Mouse (Mus musculus) liver, embryonic 15.5 days (tissue): ENCODE measurements around the gene Tnfsf13. TPM values are rescaled to one million over a fixed set of nuclear protein-coding genes. Genes with fewer than 3 reads are reported as not detected.
A peak's percentile ranks its signal among the peaks of the same experiment; 100 is the strongest.

Experiments
- ATAC-seq: fragments of 200-750 bp; cut with Nextera tagmentation; 2 replicates; pipeline ENCODE4 v1.8.0; 2017; ENCODE audit warnings: moderate number of reproducible peaks, mild to moderate bottlenecking, moderate library complexity; ENCODE audit not compliant: insufficient read depth
- H3K27ac ChIP-seq: fragments of 300-500 bp; sonication (generic); replicated peaks from 2 replicates; pipeline ENCODE4 v1.5.1; 2015; ENCODE audit warnings: mild to moderate bottlenecking, inconsistent platforms
- H3K27me3 ChIP-seq: fragments of 300-500 bp; sonication (generic); 2 replicates; pipeline ENCODE4 v1.6.1; 2015; ENCODE audit warnings: mild to moderate bottlenecking, inconsistent platforms
- H3K36me3 ChIP-seq: fragments of 300-500 bp; sonication (generic); replicated peaks from 2 replicates; pipeline ENCODE4 v1.6.1; 2015; ENCODE audit warnings: moderate library complexity, mild to moderate bottlenecking, inconsistent platforms
- H3K4me1 ChIP-seq: fragments of 300-500 bp; sonication (generic); replicated peaks from 2 replicates; pipeline ENCODE4 v1.6.1; 2015; ENCODE audit warnings: inconsistent platforms
- H3K4me2 ChIP-seq: fragments of 300-500 bp; sonication (generic); 2 replicates; pipeline ENCODE4 v1.6.1; 2015; ENCODE audit warnings: moderate library complexity, mild to moderate bottlenecking, inconsistent platforms
- H3K4me3 ChIP-seq: fragments of 300-500 bp; sonication (generic); replicated peaks from 2 replicates; pipeline ENCODE4 v1.5.1; 2015; ENCODE audit warnings: mild to moderate bottlenecking, inconsistent platforms
- H3K9ac ChIP-seq: fragments of 300-500 bp; sonication (generic); 2 replicates; pipeline ENCODE4 v1.6.1; 2015; ENCODE audit warnings: moderate library complexity, mild to moderate bottlenecking, inconsistent platforms
- H3K9me3 ChIP-seq: fragments of 300-500 bp; sonication (generic); replicated peaks from 2 replicates; pipeline ENCODE4 v1.6.1; 2016; ENCODE audit warnings: inconsistent platforms
- WGBS: fragments of 180-500 bp; shearing (Covaris S2); methylation state at CpG from one replicate; pipeline ENCODE4 v1.1.7; 2015; ENCODE audit warnings: mixed read lengths; ENCODE audit not compliant: insufficient replicate concordance; 5-methylcytosine and 5-hydroxymethylcytosine counted together
- polyA plus RNA-seq: library from polyadenylated mRNA; unstranded; fragments of >200 nt; fragmentation: Nextera tagmentation; extraction: Ambion mirVana; gene quantifications from 2 replicates; pipeline ENCODE4 v1.2.1, GENCODE M21; 2015

Tnfsf13 gene
- polyA plus RNA-seq, 1 experiment from 2014 or later, result 0.15 TPM

DNA sequence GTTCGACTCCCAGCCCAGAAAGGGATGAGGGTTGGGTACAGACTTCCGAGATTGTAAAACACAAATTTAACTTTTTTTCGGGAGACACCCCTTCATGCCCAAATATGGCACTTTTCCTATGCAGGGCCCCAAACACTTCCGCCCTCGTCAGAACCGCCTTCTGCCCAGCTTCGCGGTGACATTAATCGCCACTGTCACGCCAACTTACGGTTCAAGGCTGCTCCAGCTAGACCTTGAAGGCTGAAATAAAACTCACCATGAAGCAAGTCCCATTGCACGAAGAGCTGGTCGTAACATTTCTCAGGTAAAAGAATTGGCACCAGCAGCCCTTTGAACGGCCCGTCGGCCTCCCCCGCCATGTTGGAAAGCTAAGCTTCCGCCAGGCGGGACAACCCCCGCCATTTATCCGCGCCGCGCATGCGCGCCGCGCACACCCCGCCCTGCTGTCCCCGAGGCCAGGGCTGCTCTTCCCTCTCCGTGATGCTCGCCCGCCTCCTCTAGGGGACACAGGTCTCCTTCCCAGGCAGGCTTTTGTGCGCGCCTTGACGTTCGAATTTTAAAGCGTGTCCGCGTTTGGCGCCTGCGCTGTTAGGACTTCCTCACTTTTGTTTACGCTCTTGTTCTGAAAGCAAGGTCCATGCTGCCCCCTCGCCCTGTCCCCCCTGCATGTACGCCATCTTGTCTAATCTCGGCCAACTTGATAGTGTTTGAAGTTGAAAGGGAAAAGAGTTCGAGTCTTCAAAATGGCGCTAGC is 23.2 kb downstream of the Tnfsf13 start, which contains the start of gene Mpdu1:
Mpdu1 (minus strand) TSS at position 430 of the 754 bp plus-strand sequence.
- WGBS, result under 1% methylated on average over 48 of the region's 48 CpGs
- Histone ChIP-seq H3K9ac (peak within 1 kb of the TSS; percentile 61), H3K27ac (peak within 1 kb of the TSS; percentile 94), H3K4me1 (peaks cover 49% of the 10 kb centered on the region), H3K9me3 (no peaks in the 10 kb centered on the region), H3K4me3 (peak within 1 kb of the TSS; percentile 70), H3K36me3 (peaks cover 64% of the 10 kb centered on the region), H3K4me2 (peak within 1 kb of the TSS; percentile 81), H3K27me3 (no peaks in the 10 kb centered on the region)
- ATAC-seq, result peak; percentile 93

DNA sequence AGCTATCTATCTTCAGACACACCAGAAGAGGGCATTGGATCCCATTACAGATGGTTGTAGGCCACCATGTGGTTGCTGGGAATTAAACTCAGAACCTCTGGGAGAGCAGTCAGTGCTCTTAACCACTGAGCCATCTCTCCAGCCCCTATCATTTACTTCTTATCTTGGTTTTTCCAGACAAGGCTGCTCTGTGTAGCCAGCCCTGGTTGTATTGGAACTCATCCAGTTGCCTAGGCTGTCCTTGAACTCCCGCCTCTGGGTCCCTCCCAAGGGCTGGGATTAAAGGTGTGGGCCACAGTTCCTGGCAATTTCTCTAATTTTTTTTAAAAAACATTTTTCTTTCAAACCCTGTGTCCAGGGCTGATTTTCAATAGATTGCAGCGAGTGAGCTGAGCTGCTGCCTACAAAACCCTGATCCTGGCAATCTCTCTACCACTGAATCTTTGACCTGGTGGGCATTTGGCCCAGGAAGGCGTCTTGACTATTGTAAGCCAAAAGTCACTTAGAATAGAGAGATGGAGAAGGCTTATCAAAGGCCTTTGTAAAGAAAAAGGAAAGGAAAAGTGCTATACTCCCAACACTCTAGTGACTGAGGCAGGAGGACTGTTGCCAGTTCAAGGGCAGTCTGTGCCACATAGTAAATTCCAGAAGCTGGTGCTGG is 24.2 kb downstream of the Tnfsf13 start:
- no peak for ATAC-seq

DNA sequence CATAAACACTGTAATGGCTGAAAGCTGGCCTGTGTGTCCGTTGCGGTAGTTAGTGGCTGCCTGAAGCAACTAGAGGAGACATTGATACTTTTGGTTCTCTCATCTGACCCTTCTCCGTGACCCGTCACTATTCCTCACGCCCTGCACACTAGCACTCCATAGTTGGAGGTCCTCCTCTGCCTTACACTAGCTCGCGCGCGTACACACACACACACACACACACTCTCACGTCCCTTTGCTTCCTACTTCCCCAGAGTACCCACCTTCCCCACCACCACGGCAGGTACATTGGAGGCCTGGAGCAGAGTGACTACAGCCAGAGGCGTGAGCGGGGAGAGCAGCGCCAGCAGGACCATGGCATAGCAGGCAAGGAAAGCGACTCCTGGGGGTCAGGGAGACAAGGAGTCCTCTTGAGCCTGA is 28.1 kb downstream of the Tnfsf13 start:
- no peak overlapping the region for H3K27ac ChIP-seq
- H3K36me3 ChIP-seq, result peaks cover 71% of the 10 kb centered on the region
- H3K4me2 ChIP-seq, result no peak overlapping the region
- ATAC-seq, result no peak
- WGBS, result 80% methylated on average over 15 of the region's 15 CpGs
- no peaks in the 10 kb centered on the region for H3K9me3 ChIP-seq
- H3K4me1 ChIP-seq, result peaks cover 57% of the 10 kb centered on the region
- no peak overlapping the region for H3K9ac ChIP-seq
- H3K27me3 ChIP-seq, result no peaks in the 10 kb centered on the region
- no peak overlapping the region for H3K4me3 ChIP-seq

More for the DNA sequence above, 24.2 kb downstream of the Tnfsf13 start:
- Histone ChIP-seq H3K4me2 (peak overlapping the region; percentile 81), H3K9me3 (no peaks in the 10 kb centered on the region), H3K4me3 (peak overlapping the region; percentile 70), H3K4me1 (peaks cover 57% of the 10 kb centered on the region), H3K9ac (peak overlapping the region; percentile 61), H3K27me3 (no peaks in the 10 kb centered on the region), H3K27ac (peak overlapping the region; percentile 94), H3K36me3 (peaks cover 64% of the 10 kb centered on the region)
- 46% methylated on average over 3 of the region's 3 CpGs for WGBS

DNA sequence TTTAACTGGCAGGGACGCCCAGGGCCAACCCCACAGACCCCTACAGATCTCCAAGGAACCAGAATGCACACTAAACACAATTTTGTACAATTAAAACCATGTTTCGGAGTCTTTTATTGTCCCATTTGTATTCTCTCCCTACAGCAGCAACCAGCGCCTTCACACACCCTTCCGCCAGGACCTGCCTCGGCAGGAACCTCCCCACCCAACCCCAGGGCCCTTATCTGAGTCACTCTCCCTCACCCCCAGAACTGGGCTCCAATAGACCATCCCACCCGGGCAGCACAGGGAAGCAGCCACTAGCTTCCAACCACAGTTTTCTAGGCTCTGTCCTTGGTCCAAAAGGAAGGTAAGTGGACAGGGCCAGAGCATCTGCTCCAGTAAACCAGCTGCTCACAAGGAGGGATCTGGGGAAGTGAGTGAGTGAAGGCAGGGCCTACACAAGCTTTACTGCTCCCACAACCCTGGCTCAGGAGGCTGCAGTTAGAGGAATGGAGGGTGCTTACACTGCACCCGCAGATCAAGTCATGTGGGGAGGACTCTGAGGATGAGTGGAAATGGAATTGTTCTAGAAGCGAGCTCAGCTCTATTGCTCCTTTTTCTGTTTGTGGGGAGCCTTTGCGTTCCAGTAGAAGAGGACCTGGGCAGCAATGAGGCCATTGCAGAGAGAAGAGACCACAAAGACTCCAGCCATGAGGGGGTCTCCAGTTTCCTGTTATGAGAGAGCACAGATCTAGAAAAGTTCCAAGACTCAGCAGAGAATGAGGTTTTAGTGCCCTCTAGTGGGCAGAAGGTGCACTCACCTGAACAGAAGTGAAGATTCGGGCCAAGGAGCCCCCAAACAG is 28.7 kb downstream of the Tnfsf13 start:
- Histone ChIP-seq H3K27me3 (no peaks in the 10 kb centered on the region), H3K9ac (no peak overlapping the region), H3K27ac (0 out of 2 replicates have a peak overlapping the region, but pooled peaks have one; percentile 1), H3K4me3 (no peak overlapping the region), H3K4me1 (peaks cover 55% of the 10 kb centered on the region), H3K4me2 (no peak overlapping the region), H3K9me3 (no peaks in the 10 kb centered on the region), H3K36me3 (peaks cover 78% of the 10 kb centered on the region)
- WGBS, result 54% methylated on average over 10 of the region's 10 CpGs
- 0 out of 2 replicates have a peak, but pooled peaks have one; percentile 14 for ATAC-seq

DNA sequence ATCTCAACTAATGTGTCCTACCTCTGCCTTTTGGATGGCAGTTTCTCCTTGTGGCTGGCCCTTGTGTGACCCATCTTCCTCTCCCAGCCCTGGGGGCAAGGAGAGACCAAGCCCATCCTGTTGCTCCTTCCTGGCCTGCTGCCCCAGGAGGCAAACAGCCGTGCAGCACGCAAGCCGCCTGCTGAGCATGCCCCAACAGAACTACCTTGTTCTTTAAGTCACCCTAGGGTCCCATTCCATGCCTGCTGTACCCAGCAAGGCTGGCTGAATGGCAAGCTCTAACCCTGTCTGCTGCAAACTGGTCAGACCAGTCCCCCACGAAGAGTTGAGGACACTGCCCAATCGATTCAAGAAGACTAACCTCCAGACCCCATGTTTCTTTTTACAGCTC is 29.5 kb downstream of the Tnfsf13 start:
- Histone ChIP-seq H3K27ac (no peak overlapping the region), H3K9me3 (no peaks in the 10 kb centered on the region), H3K36me3 (peaks cover 86% of the 10 kb centered on the region), H3K9ac (no peak overlapping the region), H3K4me2 (no peak overlapping the region), H3K4me3 (no peak overlapping the region), H3K27me3 (no peaks in the 10 kb centered on the region), H3K4me1 (peaks cover 48% of the 10 kb centered on the region)
- 71% methylated on average over 5 of the region's 5 CpGs for WGBS
- no peak for ATAC-seq

DNA sequence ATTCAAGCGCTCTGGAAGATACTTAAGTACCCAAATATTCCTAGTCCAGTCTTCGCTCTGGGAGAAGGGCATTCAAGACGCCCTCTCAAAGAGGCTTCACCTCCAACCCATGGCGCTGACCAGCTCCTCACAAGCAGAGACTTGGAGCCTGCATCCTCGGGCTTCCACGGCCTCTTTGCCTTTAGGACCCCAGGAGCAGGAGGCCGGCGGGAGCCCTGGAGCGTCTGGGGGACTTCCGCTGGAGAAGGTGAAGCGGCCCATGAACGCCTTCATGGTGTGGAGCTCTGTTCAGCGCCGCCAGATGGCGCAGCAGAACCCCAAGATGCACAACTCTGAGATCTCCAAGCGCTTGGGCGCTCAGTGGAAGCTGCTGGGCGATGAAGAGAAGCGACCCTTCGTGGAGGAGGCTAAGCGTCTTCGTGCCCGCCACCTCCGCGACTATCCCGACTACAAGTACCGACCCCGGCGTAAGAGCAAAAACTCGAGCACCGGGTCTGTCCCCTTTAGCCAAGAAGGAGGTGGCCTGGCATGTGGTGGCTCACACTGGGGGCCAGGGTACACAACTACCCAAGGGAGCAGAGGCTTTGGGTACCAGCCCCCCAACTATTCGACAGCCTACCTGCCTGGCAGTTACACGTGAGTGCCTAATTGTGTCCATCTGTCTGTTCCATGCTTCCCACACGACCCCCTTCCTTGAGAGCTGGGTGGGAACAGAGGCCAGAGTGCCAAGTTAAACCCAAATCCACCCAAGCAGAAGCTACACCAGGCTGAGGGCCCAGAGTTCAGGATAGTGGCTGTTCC is 30.1 kb downstream of the Tnfsf13 start, which contains the start of gene Sox15:
Sox15 (plus strand) TSS at position 51 of the 801 bp plus-strand sequence.
- H3K9ac ChIP-seq, result no peak within 1 kb of the TSS

DNA sequence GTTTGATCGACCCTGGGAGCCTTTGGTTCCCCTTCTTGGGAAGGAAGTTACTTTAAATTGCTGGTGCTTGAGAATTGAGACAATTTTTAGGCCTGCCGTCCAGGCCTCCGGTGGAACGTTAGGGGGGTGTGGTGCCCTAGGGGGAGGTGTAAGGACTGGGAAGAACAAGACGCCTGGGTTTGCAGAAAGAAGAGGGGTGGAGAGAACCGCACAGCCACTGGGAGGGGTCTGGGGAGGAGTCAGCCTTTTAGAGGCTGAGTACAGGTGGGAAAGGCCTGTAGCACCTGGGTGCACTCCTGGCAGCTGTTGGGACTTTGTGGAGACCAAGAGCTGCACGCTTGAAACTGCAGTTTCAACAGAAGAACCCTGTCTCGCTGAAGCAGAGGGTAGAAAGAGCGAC is 30.8 kb downstream of the Tnfsf13 start:
- H3K4me1 ChIP-seq, result peaks cover 39% of the 10 kb centered on the region
- peaks cover 91% of the 10 kb centered on the region for H3K36me3 ChIP-seq
- ATAC-seq, result no peak
- H3K4me3 ChIP-seq, result no peak overlapping the region
- H3K9ac ChIP-seq, result no peak overlapping the region
- no peaks in the 10 kb centered on the region for H3K9me3 ChIP-seq
- WGBS, result 44% methylated on average over 9 of the region's 9 CpGs
- 0 out of 2 replicates have a peak overlapping the region, but pooled peaks have one; percentile 0 for H3K27ac ChIP-seq
- no peak overlapping the region for H3K4me2 ChIP-seq
- H3K27me3 ChIP-seq, result no peaks in the 10 kb centered on the region

More for the DNA sequence above, 30.1 kb downstream of the Tnfsf13 start, which contains the start of gene Sox15:
- Histone ChIP-seq H3K27me3 (no peaks in the 10 kb centered on the region), H3K9me3 (no peaks in the 10 kb centered on the region), H3K27ac (peak within 1 kb of the TSS; percentile 0; the same call in 1 of the 2 replicates), H3K4me1 (peaks cover 42% of the 10 kb centered on the region), H3K36me3 (peaks cover 91% of the 10 kb centered on the region), H3K4me2 (no peak within 1 kb of the TSS; the same call in 1 of the 2 replicates), H3K4me3 (no peak within 1 kb of the TSS)
- 38% methylated on average over 34 of the region's 34 CpGs for WGBS
- ATAC-seq, result no peak

DNA sequence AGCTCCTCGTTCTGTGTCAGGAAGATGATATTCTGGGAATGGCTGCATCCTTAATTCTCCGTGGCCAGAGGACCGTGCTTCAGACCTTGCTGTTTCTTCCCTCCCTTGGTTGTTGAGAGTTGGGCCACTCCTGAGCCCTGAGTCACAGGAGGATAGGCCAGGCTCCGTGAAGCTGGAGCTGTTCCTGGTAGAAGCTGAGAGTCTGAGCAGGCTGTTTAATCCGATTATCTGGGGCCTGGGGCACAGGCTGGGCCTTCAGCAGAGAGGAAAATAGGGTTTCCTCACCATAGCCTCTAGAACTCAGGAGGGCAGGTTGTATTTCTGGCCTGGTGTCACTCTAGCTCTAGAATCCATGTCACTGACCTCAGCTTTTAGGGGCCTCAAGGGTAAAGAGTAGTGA is 32.2 kb downstream of the Tnfsf13 start:
- H3K9ac ChIP-seq, result no peak overlapping the region
- H3K36me3 ChIP-seq, result peaks cover 92% of the 10 kb centered on the region
- no peak overlapping the region for H3K4me3 ChIP-seq
- no peak for ATAC-seq
- H3K4me1 ChIP-seq, result peaks cover 39% of the 10 kb centered on the region
- H3K27me3 ChIP-seq, result no peaks in the 10 kb centered on the region
- no peak overlapping the region for H3K27ac ChIP-seq
- H3K9me3 ChIP-seq, result no peaks in the 10 kb centered on the region
- WGBS, result 69% methylated on average over 5 of the region's 5 CpGs
- no peak overlapping the region for H3K4me2 ChIP-seq

DNA sequence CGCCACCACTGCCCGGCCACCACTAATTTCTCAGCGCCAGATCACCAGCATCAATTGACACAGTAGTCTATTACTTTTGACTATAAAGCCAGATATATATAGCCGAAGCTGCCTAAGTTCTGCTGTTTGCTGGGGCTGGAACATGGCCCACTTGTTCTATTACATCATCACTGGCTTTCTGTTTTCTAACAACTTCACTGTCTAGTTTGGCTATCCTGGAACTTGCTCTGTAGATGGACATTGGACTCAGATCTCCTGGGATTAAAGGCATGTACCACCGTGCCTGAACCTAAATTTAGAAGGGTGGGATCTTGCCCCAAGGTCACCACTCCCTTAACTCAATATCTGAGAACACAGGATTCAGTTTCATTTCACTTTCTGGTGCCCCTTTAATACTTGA is 39.7 kb downstream of the Tnfsf13 start:
- Histone ChIP-seq H3K9me3 (no peaks in the 10 kb centered on the region), H3K27ac (no peak overlapping the region), H3K9ac (no peak overlapping the region), H3K36me3 (peaks cover 97% of the 10 kb centered on the region), H3K27me3 (no peaks in the 10 kb centered on the region), H3K4me3 (no peak overlapping the region), H3K4me1 (no peaks in the 10 kb centered on the region), H3K4me2 (no peak overlapping the region)
- peak; percentile 52 for ATAC-seq
- WGBS, result 73% methylated on average over 5 of the region's 5 CpGs

DNA sequence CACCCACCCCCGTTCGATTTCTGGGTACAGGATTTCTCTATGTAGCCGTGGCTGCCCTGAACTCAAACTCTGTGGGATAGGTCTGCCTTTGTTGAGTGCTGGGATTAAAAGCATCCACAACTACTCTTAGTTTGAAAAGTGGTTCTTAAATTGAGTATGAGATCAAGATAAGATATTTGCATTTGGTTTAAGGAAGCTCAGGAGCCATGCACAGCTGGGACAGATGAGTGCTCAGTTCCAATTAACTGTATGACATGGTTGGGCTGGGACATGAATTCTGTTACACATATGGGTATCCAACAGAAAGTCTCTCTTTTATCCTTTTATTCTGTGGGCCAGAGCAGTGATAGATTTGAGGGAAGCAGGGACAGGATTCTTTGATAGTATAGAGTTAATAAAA is 50.1 kb downstream of the Tnfsf13 start:
- no peak overlapping the region for H3K27ac ChIP-seq
- H3K9me3 ChIP-seq, result no peaks in the 10 kb centered on the region
- 79% methylated on average over 3 of the region's 3 CpGs for WGBS
- H3K4me3 ChIP-seq, result 0 out of 2 replicates have a peak overlapping the region, but pooled peaks have one; percentile 1
- H3K4me2 ChIP-seq, result peak overlapping the region; percentile 76; the same call in 1 of the 2 replicates
- H3K27me3 ChIP-seq, result no peaks in the 10 kb centered on the region
- ATAC-seq, result no peak
- peaks cover 39% of the 10 kb centered on the region for H3K4me1 ChIP-seq
- no peak overlapping the region for H3K9ac ChIP-seq
- H3K36me3 ChIP-seq, result peaks cover 35% of the 10 kb centered on the region
